Mouse (Mus musculus) fibroblast of lung, adult 2 months (primary cell): Measurements from ENCODE around the gene Rpl5.
"Not testable (repeated sequence)": the region's sequence is repeated elsewhere in the genome, so short reads cannot be mapped to it uniquely, and the experiment has no call there.

Experiments used
- DNase-seq: peaks from one replicate; pipeline ENCODE4 v3.0.0-alpha.2; 2011; ENCODE audit warnings: low read depth

The Rpl5 gene

GRCm38 (mm10) chr5:107900206-107901013 lies at the start of gene Rpl5:
Gene Rpl5, plus strand, starts transcription at chr5:107900502.
- peak; percentile 85 for DNase-seq

GRCm38 (mm10) chr5:107853807-107854206 lies 46.5 kb upstream of the Rpl5 start:
- no peak for DNase-seq

- no peak for DNase-seq
Measured at GRCm38 (mm10) chr5:107854556-107854955, 45.7 kb upstream of the Rpl5 start.

- no peak for DNase-seq
Measured at GRCm38 (mm10) chr5:107855546-107855945, 44.8 kb upstream of the Rpl5 start.

GRCm38 (mm10) chr5:107858963-107859362 lies 41.3 kb upstream of the Rpl5 start:
- no peak for DNase-seq

- no peak for DNase-seq
Measured at GRCm38 (mm10) chr5:107863971-107864370, 36.3 kb upstream of the Rpl5 start.

GRCm38 (mm10) chr5:107866127-107867126 lies 33.9 kb upstream of the Rpl5 start:
- DNase-seq, result no peak

GRCm38 (mm10) chr5:107867970-107868904 lies 32.1 kb upstream of the Rpl5 start:
- DNase-seq, result no peak

- peak; percentile 80 for DNase-seq
Measured at GRCm38 (mm10) chr5:107868905-107869424, 31.3 kb upstream of the Rpl5 start.

- DNase-seq, result no peak
Measured at GRCm38 (mm10) chr5:107869701-107870100, 30.6 kb upstream of the Rpl5 start.

GRCm38 (mm10) chr5:107873330-107873729 lies 27.0 kb upstream of the Rpl5 start:
- no peak for DNase-seq

GRCm38 (mm10) chr5:107873886-107874302 lies 26.4 kb upstream of the Rpl5 start:
- DNase-seq, result no peak

GRCm38 (mm10) chr5:107874561-107875260 lies 25.6 kb upstream of the Rpl5 start, which contains the start of gene Evi5:
Gene Evi5, minus strand, starts transcription at chr5:107875107.
- no peak for DNase-seq

- no peak for DNase-seq
Measured at GRCm38 (mm10) chr5:107875261-107875611, 25.1 kb upstream of the Rpl5 start.

GRCm38 (mm10) chr5:107877053-107877452 lies 23.2 kb upstream of the Rpl5 start:
- DNase-seq, result no peak

GRCm38 (mm10) chr5:107880710-107881109 lies 19.6 kb upstream of the Rpl5 start:
- DNase-seq, result no peak

- DNase-seq, result no peak
Measured at GRCm38 (mm10) chr5:107889994-107890888, 10.1 kb upstream of the Rpl5 start.

GRCm38 (mm10) chr5:107891515-107891914 lies 8.8 kb upstream of the Rpl5 start:
- not testable (repeated sequence) for DNase-seq

GRCm38 (mm10) chr5:107894676-107895075 lies 5.6 kb upstream of the Rpl5 start:
- DNase-seq, result no peak

GRCm38 (mm10) chr5:107896265-107896664 lies 4.0 kb upstream of the Rpl5 start:
- no peak for DNase-seq
